Mouse (Mus musculus) gastrocnemius, postnatal 36 days (tissue): ENCODE results near the gene Xylt1. TPM values are rescaled to one million over a fixed set of nuclear protein-coding genes. Genes with fewer than 3 reads are reported as not detected.

Experiments
- DNase-seq, 2 experiments: peaks; one replicate each; pipeline ENCODE4 v3.0.0; 2022
- intact Hi-C: fragments of 180-260 bp; cut with DNase I; formaldehyde crosslinking; loops from one replicate; pipeline ENCODE4 v1.15.1; 2025
- long read RNA-seq, 2 experiments: library from polyadenylated mRNA; stranded (forward); transcript quantifications; one replicate each; pipeline ENCODE4 v2.0.0; 2021
- total RNA-seq, 2 experiments: library from RNA; stranded (reverse); gene quantifications; 2 replicates each; pipeline ENCODE4 v1.2.3; 2021

Xylt1 gene
- total RNA-seq = 1 to 10 TPM; 5.0 to 5.5 TPM
- long read RNA-seq, experiment 1 = 0 reads
- long read RNA-seq, experiment 2, partial matches to known transcripts = 0 of 1 reads
- long read RNA-seq, experiment 2, other reads (novel, unspliced or antisense) = 1 of 1 reads

DNA sequence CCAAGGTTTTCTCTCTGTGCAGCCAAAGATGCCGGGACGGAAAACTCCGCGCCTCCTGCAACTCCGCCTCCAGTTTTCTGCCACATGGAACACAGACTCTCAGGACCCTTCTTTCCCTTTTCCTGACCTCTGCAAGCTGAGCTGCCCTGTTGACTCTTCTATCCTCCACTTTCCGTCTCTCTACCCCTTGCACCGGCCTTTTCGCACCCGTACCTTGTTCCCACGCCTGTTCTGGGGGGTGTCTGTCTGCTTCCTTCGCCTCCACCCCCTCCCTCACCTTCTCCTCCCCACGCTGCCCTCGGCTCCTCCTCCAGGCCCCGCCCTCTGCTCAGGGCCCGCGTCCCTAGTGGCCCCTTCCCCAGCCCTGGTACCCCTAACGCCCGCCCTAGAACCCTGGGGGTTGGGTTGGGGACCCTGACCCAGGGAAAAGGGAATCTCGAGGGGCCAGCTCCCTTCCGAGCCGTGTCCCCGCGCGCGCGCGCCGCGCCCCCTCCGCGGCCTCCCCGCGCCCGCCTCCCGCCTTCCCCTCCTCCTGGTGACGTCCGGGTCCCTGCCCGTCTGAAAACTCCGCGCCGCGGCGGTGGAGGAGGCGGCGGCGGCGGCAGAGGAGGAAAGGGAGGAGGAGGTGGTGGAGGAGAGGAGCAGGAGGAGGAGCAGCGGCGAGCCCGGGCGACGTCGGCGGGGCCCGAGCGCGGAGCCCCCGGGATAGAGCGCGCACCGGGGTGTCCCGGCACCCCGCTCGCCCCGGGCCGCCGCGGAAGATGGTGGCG lies at the start of gene Xylt1:
Xylt1 (plus strand) TSS at position 562 of the 770 bp plus-strand sequence.
- DNase-seq = peak; percentile 79 to 80
- intact Hi-C loops = loop anchor here (5.0 to 10.0 kb wide), 4 partner anchors 37 to 724 kb away; no protein-coding TSS in a partner anchor

DNA sequence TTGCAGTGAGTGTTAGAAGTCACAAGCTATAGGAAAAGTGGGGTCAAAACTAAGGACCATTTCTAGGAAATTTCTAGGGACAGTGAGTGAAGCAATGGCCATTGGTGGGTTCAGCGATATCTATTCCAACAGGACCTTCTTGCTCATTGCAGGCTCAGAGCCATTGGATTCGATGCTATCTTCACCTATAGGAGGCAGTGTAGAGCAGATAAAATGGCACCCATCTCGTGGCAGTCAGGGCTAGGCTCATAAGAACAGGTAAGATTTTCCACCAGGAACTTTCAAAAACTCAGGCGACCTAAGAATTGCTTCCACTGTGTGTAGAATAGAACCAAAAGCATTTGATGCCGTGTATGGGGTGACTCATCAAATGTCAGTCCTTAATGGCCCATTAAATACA lies 46.8 kb upstream of the Xylt1 start:
- intact Hi-C loops = no loop called here
- DNase-seq = no peak

DNA sequence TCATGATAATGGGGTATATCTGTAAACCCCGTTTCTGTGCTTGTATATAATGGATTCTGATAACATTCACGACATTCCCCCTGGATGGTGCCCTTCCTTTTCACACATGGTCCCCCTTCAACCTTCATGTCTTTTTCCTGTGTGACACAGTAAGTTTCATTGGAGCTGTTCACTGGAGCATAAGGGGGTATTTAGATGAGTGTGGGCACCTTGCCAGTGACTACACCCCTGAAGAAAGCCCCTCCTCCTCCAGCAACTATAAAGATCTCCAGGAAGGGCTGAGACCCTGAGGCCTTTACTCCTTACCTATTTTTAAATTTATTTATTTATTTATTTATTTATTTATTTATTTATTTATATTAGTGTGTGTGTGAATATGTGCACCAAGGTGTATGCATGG lies 24.5 kb upstream of the Xylt1 start:
- DNase-seq = no peak
- intact Hi-C loops = no loop called here

GRCm38 (mm10) chr7:117357425-117358194 lies 23.2 kb upstream of the Xylt1 start:
- intact Hi-C loops = no loop called here

DNA sequence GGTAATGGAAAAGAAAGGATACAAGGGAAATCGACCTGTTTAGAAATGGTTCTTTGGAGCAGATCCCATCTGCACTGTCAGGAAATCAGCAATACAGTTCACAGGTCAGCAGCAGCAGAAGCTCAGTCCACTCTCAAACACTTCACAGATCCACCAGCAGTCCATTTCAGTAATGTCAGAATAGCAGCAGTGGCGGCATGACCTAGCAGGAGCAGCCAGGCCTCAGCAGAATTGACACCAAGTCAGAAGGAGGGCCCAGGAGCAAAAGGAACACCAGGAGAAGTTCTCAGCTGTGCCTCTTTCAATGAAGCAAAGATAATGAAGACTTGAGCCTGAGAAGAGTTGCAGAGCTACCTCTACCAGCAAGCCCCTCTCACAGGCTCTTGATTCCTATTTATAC lies 19.5 kb upstream of the Xylt1 start:
- intact Hi-C loops = no loop called here
- DNase-seq = no peak

More at GRCm38 (mm10) chr7:117357425-117358194, 23.2 kb upstream of the Xylt1 start:
- DNase-seq = no peak

- intact Hi-C loops = no loop called here
- DNase-seq = no peak
These were observed 18.3 kb upstream of the Xylt1 start for GRCm38 (mm10) chr7:117362493-117362892.

- intact Hi-C loops = no loop called here
- DNase-seq = no peak
These were observed 12.0 kb upstream of the Xylt1 start for GRCm38 (mm10) chr7:117368647-117369289.

- no peak for DNase-seq
- intact Hi-C loops = no loop called here
These were observed 11.4 kb upstream of the Xylt1 start for GRCm38 (mm10) chr7:117369290-117369941.

- intact Hi-C loops = loop anchor here (1.0 to 5.0 kb wide), 3 partner anchors 54 to 674 kb away; no protein-coding TSS in a partner anchor
- peak in 1 of 2 experiments; percentile 47 for DNase-seq
These were observed 4.9 kb upstream of the Xylt1 start for GRCm38 (mm10) chr7:117375886-117376309.

DNA sequence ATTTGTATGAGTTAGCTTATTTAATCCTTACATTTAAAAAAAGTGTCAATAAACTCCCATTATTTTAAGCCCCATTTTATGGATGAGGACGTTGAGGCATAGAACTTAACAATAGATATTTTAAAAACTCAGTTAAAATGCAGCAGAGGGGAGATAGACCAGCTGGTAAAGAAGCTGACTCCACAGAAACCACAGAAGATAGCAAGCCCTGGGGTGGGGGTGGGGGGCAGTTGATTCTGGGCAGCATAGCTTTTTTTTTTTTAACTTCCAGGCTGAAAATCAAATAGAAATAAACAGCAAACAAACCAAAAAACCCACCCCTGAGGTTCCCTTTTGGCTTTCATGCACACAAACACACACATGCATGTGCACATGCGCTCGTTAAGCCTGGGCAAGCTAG lies 3.6 kb upstream of the Xylt1 start:
- intact Hi-C loops = loop anchor here (5.0 kb wide), 2 partner anchors 55 to 675 kb away; no protein-coding TSS in a partner anchor
- DNase-seq = no peak

DNA sequence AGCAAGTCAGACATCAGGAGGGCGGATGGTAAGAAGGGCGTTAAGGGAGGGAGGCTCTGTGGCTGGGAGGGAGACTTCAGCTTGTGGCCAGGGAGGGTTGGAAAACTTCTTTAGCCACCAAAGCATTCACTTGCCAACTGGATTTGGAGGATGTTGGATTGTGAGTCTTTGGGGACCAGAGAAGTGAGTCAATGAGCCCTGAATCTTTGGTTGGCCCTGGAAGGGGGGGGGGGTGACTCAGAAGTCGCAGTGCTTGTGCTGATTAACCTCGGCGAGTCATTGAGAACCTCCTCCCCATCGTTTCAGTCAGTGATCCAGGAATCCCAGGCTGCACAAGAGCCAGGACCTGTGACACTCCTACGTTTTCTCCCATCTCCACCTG lies 752 bp upstream of the Xylt1 start:
- intact Hi-C loops = loop anchor here (5.0 to 10.0 kb wide), 4 partner anchors 37 to 725 kb away; no protein-coding TSS in a partner anchor
- peak in 1 of 2 experiments; percentile 13 for DNase-seq

GRCm38 (mm10) chr7:117381188-117381981 lies 606 bp downstream of the Xylt1 start:
- intact Hi-C loops = loop anchor here (5.0 to 10.0 kb wide), 4 partner anchors 36 to 723 kb away; no protein-coding TSS in a partner anchor
- DNase-seq = peak; percentile 46 to 66

DNA sequence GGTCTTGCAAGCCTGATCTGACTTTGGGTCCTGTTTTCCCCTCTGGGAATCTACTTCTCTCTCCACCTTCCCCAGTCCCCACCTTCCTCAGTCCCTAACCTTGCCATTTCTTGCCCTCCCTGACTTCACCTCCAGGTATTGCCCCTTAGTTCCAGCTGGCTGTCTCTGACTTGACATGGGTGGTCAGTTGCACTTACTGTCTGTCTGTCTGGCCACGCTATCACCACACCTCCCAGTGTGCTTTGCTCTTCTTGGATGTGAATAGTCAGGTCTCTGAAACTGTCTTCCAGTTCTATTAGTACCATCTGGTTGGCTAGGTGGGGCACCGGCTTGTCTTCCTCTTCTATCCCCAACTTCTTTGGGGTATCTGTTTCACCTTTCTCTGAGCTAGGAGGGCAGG lies 1.2 kb downstream of the Xylt1 start:
- intact Hi-C loops = loop anchor here (2.0 to 10.0 kb wide), 5 partner anchors 35 to 723 kb away; no protein-coding TSS in a partner anchor
- no peak for DNase-seq

DNA sequence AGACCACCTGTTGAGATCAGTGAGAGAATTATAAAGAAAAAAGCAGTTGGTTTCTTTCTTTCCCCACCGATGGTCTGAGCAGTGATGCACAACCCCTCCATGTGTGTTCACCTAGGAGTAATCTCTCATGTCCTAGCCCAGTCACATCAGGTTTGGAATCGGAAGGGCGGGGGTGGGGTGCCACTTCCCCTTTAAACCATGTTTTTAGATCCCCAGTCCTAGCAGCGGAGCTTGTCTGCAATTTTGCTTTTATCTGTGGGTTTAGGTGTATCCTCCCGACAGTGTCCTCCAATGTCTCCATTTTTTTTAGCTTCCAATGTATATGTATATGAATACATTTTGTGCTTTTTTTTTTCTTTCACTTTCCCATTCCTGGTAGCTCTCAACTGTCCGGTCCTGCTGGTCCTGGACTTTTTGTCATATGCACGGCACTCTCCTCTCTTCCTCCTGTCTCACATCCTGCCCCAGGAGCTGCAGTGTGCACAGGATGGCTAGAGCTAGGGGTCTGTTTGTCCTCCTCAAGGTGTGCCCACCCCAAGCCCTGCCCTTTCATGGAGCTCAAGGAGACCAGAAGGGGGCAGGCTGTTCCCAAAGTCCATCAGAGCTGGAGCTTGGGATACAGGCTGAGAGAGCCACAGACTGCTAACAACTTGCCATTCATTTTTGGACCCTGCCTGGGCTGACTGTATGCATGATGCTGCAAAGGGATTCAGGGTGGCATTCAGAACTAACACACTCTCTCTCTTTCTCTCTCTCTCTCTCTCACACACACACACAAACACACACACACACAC lies 2.6 kb downstream of the Xylt1 start:
- intact Hi-C loops = loop anchor here (2.0 to 10.0 kb wide), 5 partner anchors 34 to 721 kb away; no protein-coding TSS in a partner anchor

GRCm38 (mm10) chr7:117386376-117386775 lies 5.6 kb downstream of the Xylt1 start:
- DNase-seq = no peak
- intact Hi-C loops = loop anchor here (10.0 kb wide), 1 partner anchor 718 kb away; no protein-coding TSS in a partner anchor

More for the DNA sequence above, 2.6 kb downstream of the Xylt1 start:
- peak in 1 of 2 experiments; percentile 30 for DNase-seq

- intact Hi-C loops = loop anchor here (10.0 kb wide), 1 partner anchor 716 kb away; no protein-coding TSS in a partner anchor
- no peak for DNase-seq
These were observed 7.7 kb downstream of the Xylt1 start for GRCm38 (mm10) chr7:117388284-117388988.

- intact Hi-C loops = loop anchor here (10.0 kb wide), 1 partner anchor 716 kb away; no protein-coding TSS in a partner anchor
These were observed 8.3 kb downstream of the Xylt1 start for GRCm38 (mm10) chr7:117389048-117389447.

More at GRCm38 (mm10) chr7:117389048-117389447, 8.3 kb downstream of the Xylt1 start:
- DNase-seq = no peak
